Mouse (Mus musculus): ENCODE results near the gene Pomt1. TPM values are rescaled to one million over a fixed set of nuclear protein-coding genes. Genes with fewer than 3 reads are reported as not detected.

Pomt1 gene
- polyA plus RNA-seq, 1 experiment = 36.4 TPM

DNA sequence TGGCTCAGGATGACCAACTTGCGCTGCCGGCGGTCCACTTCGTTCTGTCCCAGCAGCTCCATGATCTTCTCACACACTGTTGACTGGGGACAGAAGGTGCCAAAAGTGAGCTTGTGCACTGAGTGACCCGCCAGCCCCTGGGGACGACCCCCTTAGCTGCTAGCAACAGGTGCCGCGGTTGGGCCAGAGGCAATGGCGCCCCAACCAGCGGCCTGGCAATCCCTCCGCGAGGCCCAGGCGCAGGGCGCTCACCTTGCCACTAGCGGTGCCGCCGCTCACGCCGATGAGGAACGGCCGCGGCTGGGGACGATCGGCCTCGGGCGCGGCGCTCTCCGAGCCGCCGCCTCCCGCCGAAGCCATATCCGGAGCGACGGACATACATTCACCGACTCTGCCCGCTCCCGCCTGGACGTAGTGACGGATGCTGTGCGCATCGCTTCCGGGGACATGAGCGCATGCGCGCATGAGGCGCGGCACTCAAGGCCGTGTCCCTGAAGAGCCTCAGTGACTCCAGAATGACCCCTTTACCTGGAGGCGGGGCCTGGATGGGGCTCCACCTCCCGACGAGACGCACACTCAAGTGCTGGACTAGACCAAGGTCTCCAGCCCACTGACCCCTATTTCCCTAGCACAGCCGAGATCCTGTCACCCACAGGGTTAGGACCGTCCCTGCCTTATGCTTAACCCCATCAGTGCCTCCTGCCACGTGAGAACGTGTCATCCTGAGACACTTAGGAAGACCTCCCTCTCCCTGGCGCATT lies 23.4 kb downstream of the Pomt1 start, which contains the start of gene Uck1:
Gene Uck1, minus strand, starts transcription at position 503 of the 761 bp plus-strand sequence.
- 1% methylated on average over 59 of the region's 59 CpGs for WGBS
- peak; percentile 89 for DNase-seq
- H3K4me1 ChIP-seq (replicated peaks; ENCODE audit: control insufficient read depth, insufficient read depth, low read length) = peaks cover 10% of the 10 kb centered on the region
- peaks cover 12% of the 10 kb centered on the region for H3K36me3 ChIP-seq (ENCODE audit: control insufficient read depth, insufficient read depth, low read length)
- H3K4me3 ChIP-seq (ENCODE audit: control insufficient read depth, insufficient read depth, low read length) = peak within 1 kb of the TSS; percentile 72
- TF ChIP-seq POLR2A (IDR thresholded peaks at IDR 0.05; ENCODE audit: control insufficient read depth, extremely low read depth, insufficient read depth, low read length, poor library complexity) = peak; percentile 75
- no peak for TF ChIP-seq CTCF (IDR thresholded peaks at IDR 0.05; ENCODE audit: borderline replicate concordance, control insufficient read depth, extremely low read depth, insufficient read depth, low read length, poor library complexity)
- no peak within 1 kb of the TSS for H3K27ac ChIP-seq (ENCODE audit: control insufficient read depth, insufficient read depth, low read length)
- no peaks in the 10 kb centered on the region for H3K27me3 ChIP-seq (ENCODE audit: control insufficient read depth, insufficient read depth, low read length)

- Histone ChIP-seq H3K4me1 (replicated peaks; ENCODE audit: control insufficient read depth, insufficient read depth, low read length) (peaks cover 10% of the 10 kb centered on the region), H3K27ac (ENCODE audit: control insufficient read depth, insufficient read depth, low read length) (no peak overlapping the region), H3K4me3 (ENCODE audit: control insufficient read depth, insufficient read depth, low read length) (no peak overlapping the region), H3K36me3 (ENCODE audit: control insufficient read depth, insufficient read depth, low read length) (peaks cover 12% of the 10 kb centered on the region), H3K27me3 (ENCODE audit: control insufficient read depth, insufficient read depth, low read length) (no peaks in the 10 kb centered on the region)
- WGBS = 30% methylated on average over 4 of the region's 4 CpGs
- peak; percentile 71 for DNase-seq
- TF ChIP-seq CTCF (IDR thresholded peaks at IDR 0.05; ENCODE audit: borderline replicate concordance, control insufficient read depth, extremely low read depth, insufficient read depth, low read length, poor library complexity) (no peak), POLR2A (IDR thresholded peaks at IDR 0.05; ENCODE audit: control insufficient read depth, extremely low read depth, insufficient read depth, low read length, poor library complexity) (no peak)
These were observed 24.2 kb downstream of the Pomt1 start for GRCm38 (mm10) chr2:32260635-32261034.

- 87% methylated on average over 3 of the region's 3 CpGs for WGBS
- H3K27me3 ChIP-seq (ENCODE audit: control insufficient read depth, insufficient read depth, low read length) = no peaks in the 10 kb centered on the region
- H3K4me3 ChIP-seq (ENCODE audit: control insufficient read depth, insufficient read depth, low read length) = no peak overlapping the region
- no peaks in the 10 kb centered on the region for H3K4me1 ChIP-seq (replicated peaks; ENCODE audit: control insufficient read depth, insufficient read depth, low read length)
- no peak for TF ChIP-seq POLR2A (IDR thresholded peaks at IDR 0.05; ENCODE audit: control insufficient read depth, extremely low read depth, insufficient read depth, low read length, poor library complexity)
- no peak for TF ChIP-seq CTCF (IDR thresholded peaks at IDR 0.05; ENCODE audit: borderline replicate concordance, control insufficient read depth, extremely low read depth, insufficient read depth, low read length, poor library complexity)
- H3K27ac ChIP-seq (ENCODE audit: control insufficient read depth, insufficient read depth, low read length) = no peak overlapping the region
- H3K36me3 ChIP-seq (ENCODE audit: control insufficient read depth, insufficient read depth, low read length) = peaks cover 27% of the 10 kb centered on the region
- DNase-seq = no peak
These were observed 39.4 kb downstream of the Pomt1 start for GRCm38 (mm10) chr2:32275823-32276222.

DNA sequence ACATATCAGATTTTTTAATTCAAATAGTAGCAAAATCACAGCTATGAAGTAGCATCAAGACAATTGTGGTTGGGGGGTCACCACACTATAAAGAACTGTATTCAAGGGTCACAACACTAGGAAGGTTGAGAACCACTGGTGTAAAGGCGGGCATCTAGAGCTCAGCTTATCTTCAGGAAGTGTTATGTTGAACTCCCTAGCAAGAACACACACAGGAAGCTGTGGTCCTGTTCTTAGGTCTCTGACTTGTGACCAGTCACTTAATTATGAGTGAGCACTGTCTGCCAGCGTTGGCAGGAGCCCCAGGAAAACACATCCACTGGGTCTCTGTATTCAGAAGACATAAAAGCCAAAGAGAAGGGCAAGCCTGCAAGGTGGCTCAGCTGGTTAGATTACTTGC lies 45.9 kb downstream of the Pomt1 start:
- WGBS = 74% methylated on average over 2 of the region's 2 CpGs
- H3K36me3 ChIP-seq (ENCODE audit: control insufficient read depth, insufficient read depth, low read length) = peaks cover 31% of the 10 kb centered on the region

GRCm38 (mm10) chr2:32282727-32283126 lies 46.3 kb downstream of the Pomt1 start:
- H3K27ac ChIP-seq (ENCODE audit: control insufficient read depth, insufficient read depth, low read length) = no peak overlapping the region
- WGBS = 92% methylated on average over 1 of the region's 1 CpGs
- H3K4me1 ChIP-seq (replicated peaks; ENCODE audit: control insufficient read depth, insufficient read depth, low read length) = peaks cover 5% of the 10 kb centered on the region
- TF ChIP-seq CTCF (IDR thresholded peaks at IDR 0.05; ENCODE audit: borderline replicate concordance, control insufficient read depth, extremely low read depth, insufficient read depth, low read length, poor library complexity) (peak; percentile 73; the same call in 1 of the 2 replicates), POLR2A (IDR thresholded peaks at IDR 0.05; ENCODE audit: control insufficient read depth, extremely low read depth, insufficient read depth, low read length, poor library complexity) (no peak)
- H3K27me3 ChIP-seq (ENCODE audit: control insufficient read depth, insufficient read depth, low read length) = no peaks in the 10 kb centered on the region
- peak; percentile 58 for DNase-seq
- H3K36me3 ChIP-seq (ENCODE audit: control insufficient read depth, insufficient read depth, low read length) = peaks cover 28% of the 10 kb centered on the region
- H3K4me3 ChIP-seq (ENCODE audit: control insufficient read depth, insufficient read depth, low read length) = no peak overlapping the region

More for the DNA sequence above, 45.9 kb downstream of the Pomt1 start:
- Histone ChIP-seq H3K4me3 (ENCODE audit: control insufficient read depth, insufficient read depth, low read length) (no peak overlapping the region), H3K27me3 (ENCODE audit: control insufficient read depth, insufficient read depth, low read length) (no peaks in the 10 kb centered on the region), H3K27ac (ENCODE audit: control insufficient read depth, insufficient read depth, low read length) (no peak overlapping the region), H3K4me1 (replicated peaks; ENCODE audit: control insufficient read depth, insufficient read depth, low read length) (peaks cover 4% of the 10 kb centered on the region)
- TF ChIP-seq POLR2A (IDR thresholded peaks at IDR 0.05; ENCODE audit: control insufficient read depth, extremely low read depth, insufficient read depth, low read length, poor library complexity) (no peak), CTCF (IDR thresholded peaks at IDR 0.05; ENCODE audit: borderline replicate concordance, control insufficient read depth, extremely low read depth, insufficient read depth, low read length, poor library complexity) (no peak)
- no peak for DNase-seq

DNA sequence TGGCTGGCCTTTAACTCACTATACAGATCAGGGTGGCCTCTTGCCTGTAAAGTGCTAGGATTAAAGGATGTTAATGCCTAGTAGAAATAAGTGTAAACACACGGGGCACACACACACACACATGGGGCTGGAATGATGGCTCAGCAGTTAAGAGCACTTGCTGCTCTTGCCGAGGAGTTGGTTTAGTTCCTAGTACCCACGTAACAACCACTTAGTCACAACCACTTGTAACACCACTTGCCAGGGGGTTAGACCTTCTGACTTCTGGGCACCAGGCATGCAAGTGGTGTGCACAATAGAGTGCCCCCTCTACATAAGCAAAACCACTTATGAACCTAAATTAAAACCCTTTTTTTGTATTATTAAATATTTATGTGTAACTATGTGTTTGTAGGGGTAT lies 47.6 kb downstream of the Pomt1 start:
- Histone ChIP-seq H3K27ac (ENCODE audit: control insufficient read depth, insufficient read depth, low read length) (no peak overlapping the region), H3K4me3 (ENCODE audit: control insufficient read depth, insufficient read depth, low read length) (no peak overlapping the region), H3K36me3 (ENCODE audit: control insufficient read depth, insufficient read depth, low read length) (peaks cover 17% of the 10 kb centered on the region), H3K27me3 (ENCODE audit: control insufficient read depth, insufficient read depth, low read length) (no peaks in the 10 kb centered on the region), H3K4me1 (replicated peaks; ENCODE audit: control insufficient read depth, insufficient read depth, low read length) (peaks cover 9% of the 10 kb centered on the region)
- DNase-seq = no peak
- 85% methylated on average over 3 of the region's 3 CpGs for WGBS
- no peak for TF ChIP-seq POLR2A (IDR thresholded peaks at IDR 0.05; ENCODE audit: control insufficient read depth, extremely low read depth, insufficient read depth, low read length, poor library complexity)
- TF ChIP-seq CTCF (IDR thresholded peaks at IDR 0.05; ENCODE audit: borderline replicate concordance, control insufficient read depth, extremely low read depth, insufficient read depth, low read length, poor library complexity) = no peak
